Mouse (Mus musculus): ENCODE data around the gene B4galt3.

GRCm38 (mm10) chr1:171251594-171252324 lies 18.4 kb upstream of the B4galt3 start:
- no peak for TF ChIP-seq CTCF (IDR thresholded peaks at IDR 0.05; ENCODE audit: low read depth, low read length)
- TF ChIP-seq POLR2A (IDR thresholded peaks at IDR 0.05; ENCODE audit: insufficient read depth, low read length): no peak
- TF ChIP-seq EP300 (IDR thresholded peaks at IDR 0.05; ENCODE audit: insufficient read depth, low read depth, low read length): no peak
